Mouse (Mus musculus): ENCODE measurements around the gene Jun.

DNA sequence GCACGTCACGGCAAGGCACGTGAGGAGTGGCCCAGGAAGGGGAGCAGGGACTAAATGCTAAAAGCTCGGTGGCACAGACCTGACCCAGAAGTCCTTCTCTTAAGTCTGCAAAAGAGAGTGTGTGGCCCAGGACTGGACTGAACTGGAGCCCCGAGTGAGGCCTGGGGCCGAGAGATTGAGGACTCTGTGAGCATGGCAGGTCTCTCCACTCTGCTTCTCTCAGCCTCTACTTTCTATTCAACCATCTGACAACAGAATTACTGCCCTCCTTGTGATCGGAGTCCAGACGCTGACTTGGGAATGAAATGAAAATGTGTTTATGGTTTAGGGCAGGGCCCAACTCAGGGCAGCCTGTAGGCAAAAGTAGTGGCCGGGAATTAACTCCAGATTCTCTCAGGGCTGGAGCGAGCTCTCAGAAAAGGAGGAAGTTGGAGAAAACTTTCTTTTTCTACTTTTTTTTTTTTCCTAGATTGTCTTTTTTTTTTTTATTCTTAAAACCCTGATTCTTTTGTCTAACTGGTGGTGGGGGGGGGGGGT lies 21.3 kb upstream of the Jun start:
- TF ChIP-seq GATA1 (IDR thresholded peaks at IDR 0.05; ENCODE audit: borderline replicate concordance, low read length) (no peak), FLI1 (IDR thresholded peaks at IDR 0.05; ENCODE audit: low read length) (no peak)

Measured in megakaryocyte, embryonic 14.5 days (primary cell).